Mouse (Mus musculus): ENCODE results near the gene Ak4. TPM values are rescaled to one million over a fixed set of nuclear protein-coding genes. Genes with fewer than 3 reads are reported as not detected.

Gene Ak4
- total and polyA plus RNA-seq, 2 experiments: 14.7 to 58.7 TPM

DNA sequence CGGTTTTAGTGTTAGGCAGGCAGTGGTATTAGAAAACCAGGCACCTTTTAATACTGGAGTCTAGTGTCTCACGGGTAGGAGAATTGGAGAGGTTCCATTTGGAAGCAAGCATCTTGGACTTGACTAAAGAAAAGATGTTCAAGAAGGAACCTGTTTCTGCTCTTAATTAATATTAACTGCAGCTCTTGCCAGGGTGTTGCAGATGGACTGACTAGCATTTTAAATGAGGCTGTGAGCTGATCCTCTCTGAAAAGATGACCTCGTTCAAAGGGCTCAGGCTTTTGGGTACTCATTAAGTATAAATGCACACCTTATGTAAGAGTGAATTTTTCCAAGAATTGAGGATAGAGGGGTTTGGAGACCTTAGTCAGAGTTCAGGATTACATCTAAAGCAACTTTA lies 5.4 kb downstream of the Ak4 start:
- DNase-seq (ENCODE audit: extremely low read depth, low read depth, low spot score): no peak
- peaks cover 14% of the 10 kb centered on the region; the same call in 1 of the 2 replicates for H3K79me2 ChIP-seq (ENCODE audit: control insufficient read depth, insufficient read depth, low read length)
- TF ChIP-seq POLR2A (IDR thresholded peaks at IDR 0.05; ENCODE audit: extremely low read depth, insufficient read depth, low read length) (no peak), CTCF (IDR thresholded peaks at IDR 0.05; ENCODE audit: low read depth, low read length) (no peak)
- no peak overlapping the region for H3K4me3 ChIP-seq (ENCODE audit: insufficient read depth, low read depth, low read length)
- no peak overlapping the region for H3K9ac ChIP-seq (ENCODE audit: low read depth, low read length)
- no peaks in the 10 kb centered on the region for H3K36me3 ChIP-seq (ENCODE audit: control insufficient read depth, insufficient read depth, low read length)
- H3K27ac ChIP-seq (replicated peaks; ENCODE audit: insufficient read depth, low read depth, low read length): no peak overlapping the region
- WGBS: 60% methylated on average over 3 of the region's 3 CpGs
- H3K27me3 ChIP-seq (ENCODE audit: control insufficient read depth, insufficient read depth, low read length): no peaks in the 10 kb centered on the region
- H3K4me1 ChIP-seq (ENCODE audit: control insufficient read depth, insufficient read depth, low read length): peaks cover 16% of the 10 kb centered on the region

DNA sequence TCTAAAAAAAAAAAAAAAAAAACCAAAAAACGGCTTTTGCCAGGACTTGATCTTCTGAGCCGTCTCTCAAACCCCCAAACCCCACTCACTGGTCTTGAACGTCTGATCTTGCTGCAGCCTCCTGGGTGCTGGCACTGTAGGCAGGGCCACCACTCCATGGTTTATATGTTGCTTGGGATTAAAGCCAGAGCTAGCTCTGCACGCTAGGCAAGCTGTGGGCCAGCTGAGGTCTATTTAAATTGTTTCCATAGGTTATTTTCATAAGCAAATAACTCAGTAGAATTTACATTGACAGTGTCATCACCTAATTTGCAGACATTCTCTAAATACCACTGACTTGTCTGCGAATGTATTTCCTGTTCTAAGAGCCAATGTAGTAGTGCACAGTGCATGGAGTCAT lies 6.0 kb downstream of the Ak4 start:
- peaks cover 10% of the 10 kb centered on the region; the same call in 1 of the 2 replicates for H3K79me2 ChIP-seq (ENCODE audit: control insufficient read depth, insufficient read depth, low read length)
- no peak overlapping the region for H3K9ac ChIP-seq (ENCODE audit: low read depth, low read length)
- no peak overlapping the region for H3K4me3 ChIP-seq (ENCODE audit: insufficient read depth, low read depth, low read length)
- DNase-seq (ENCODE audit: extremely low read depth, low read depth, low spot score): no peak
- TF ChIP-seq POLR2A (IDR thresholded peaks at IDR 0.05; ENCODE audit: extremely low read depth, insufficient read depth, low read length) (no peak), CTCF (IDR thresholded peaks at IDR 0.05; ENCODE audit: low read depth, low read length) (no peak)
- H3K4me1 ChIP-seq (ENCODE audit: control insufficient read depth, insufficient read depth, low read length): peaks cover 20% of the 10 kb centered on the region
- WGBS: 82% methylated on average over 5 of the region's 5 CpGs
- no peak overlapping the region for H3K27ac ChIP-seq (replicated peaks; ENCODE audit: insufficient read depth, low read depth, low read length)
- no peaks in the 10 kb centered on the region for H3K36me3 ChIP-seq (ENCODE audit: control insufficient read depth, insufficient read depth, low read length)
- no peaks in the 10 kb centered on the region for H3K27me3 ChIP-seq (ENCODE audit: control insufficient read depth, insufficient read depth, low read length)

DNA sequence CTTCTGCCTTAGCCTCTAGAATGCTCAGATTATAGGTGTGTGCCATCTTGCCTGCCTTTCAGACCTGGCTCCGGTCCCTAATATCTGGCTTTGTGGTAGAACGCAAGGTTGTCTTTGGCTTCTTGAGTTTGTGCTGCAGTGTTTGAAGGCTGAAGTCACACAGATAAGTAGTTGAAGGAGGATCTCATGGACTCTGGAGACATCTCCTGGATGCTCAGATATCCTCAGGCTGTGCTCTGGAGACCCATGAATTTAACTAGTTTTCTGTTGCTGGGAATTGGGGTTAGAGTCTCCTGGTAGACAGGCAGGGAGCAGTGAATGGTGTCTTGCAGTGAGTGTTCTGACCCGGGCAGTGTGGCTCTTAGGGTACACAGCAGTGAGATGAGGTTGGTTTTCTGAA lies 6.6 kb downstream of the Ak4 start:
- WGBS: 83% methylated on average over 3 of the region's 3 CpGs
- H3K79me2 ChIP-seq (ENCODE audit: control insufficient read depth, insufficient read depth, low read length): peaks cover 11% of the 10 kb centered on the region; the same call in 1 of the 2 replicates
- H3K27me3 ChIP-seq (ENCODE audit: control insufficient read depth, insufficient read depth, low read length): no peaks in the 10 kb centered on the region
- peaks cover 23% of the 10 kb centered on the region for H3K4me1 ChIP-seq (ENCODE audit: control insufficient read depth, insufficient read depth, low read length)
- no peak overlapping the region for H3K9ac ChIP-seq (ENCODE audit: low read depth, low read length)
- DNase-seq (ENCODE audit: extremely low read depth, low read depth, low spot score): no peak
- no peak for TF ChIP-seq POLR2A (IDR thresholded peaks at IDR 0.05; ENCODE audit: extremely low read depth, insufficient read depth, low read length)
- no peak overlapping the region for H3K27ac ChIP-seq (replicated peaks; ENCODE audit: insufficient read depth, low read depth, low read length)
- H3K4me3 ChIP-seq (ENCODE audit: insufficient read depth, low read depth, low read length): no peak overlapping the region
- no peaks in the 10 kb centered on the region; the same call in 1 of the 2 replicates for H3K36me3 ChIP-seq (ENCODE audit: control insufficient read depth, insufficient read depth, low read length)

DNA sequence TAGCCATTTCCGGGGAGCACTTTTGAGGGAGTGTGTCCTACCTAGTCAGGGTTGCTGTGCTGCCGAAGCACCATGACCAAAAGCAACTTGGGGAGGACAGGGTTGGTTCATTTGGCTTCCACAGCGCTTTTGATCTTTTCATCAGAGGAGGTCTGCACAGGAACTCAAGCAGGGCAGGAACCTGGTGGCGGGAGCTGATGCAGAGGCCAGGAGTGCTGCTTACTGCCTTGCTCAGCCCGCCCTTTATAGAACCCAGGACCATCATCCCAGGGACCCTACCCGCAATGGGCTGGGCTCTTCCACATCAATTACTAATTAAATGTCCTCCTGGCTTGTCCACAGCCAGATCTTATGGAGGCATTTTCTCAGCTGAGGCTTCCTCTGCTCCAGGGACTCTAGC lies 7.5 kb downstream of the Ak4 start:
- no peak overlapping the region for H3K4me3 ChIP-seq (ENCODE audit: insufficient read depth, low read depth, low read length)
- no peak overlapping the region for H3K27ac ChIP-seq (replicated peaks; ENCODE audit: insufficient read depth, low read depth, low read length)
- TF ChIP-seq POLR2A (IDR thresholded peaks at IDR 0.05; ENCODE audit: extremely low read depth, insufficient read depth, low read length) (no peak), CTCF (IDR thresholded peaks at IDR 0.05; ENCODE audit: low read depth, low read length) (no peak)
- H3K36me3 ChIP-seq (ENCODE audit: control insufficient read depth, insufficient read depth, low read length): peaks cover 1% of the 10 kb centered on the region; the same call in 1 of the 2 replicates
- DNase-seq (ENCODE audit: extremely low read depth, low read depth, low spot score): no peak
- peaks cover 19% of the 10 kb centered on the region for H3K4me1 ChIP-seq (ENCODE audit: control insufficient read depth, insufficient read depth, low read length)
- peaks cover 15% of the 10 kb centered on the region; the same call in 1 of the 2 replicates for H3K79me2 ChIP-seq (ENCODE audit: control insufficient read depth, insufficient read depth, low read length)
- H3K9ac ChIP-seq (ENCODE audit: low read depth, low read length): no peak overlapping the region
- H3K27me3 ChIP-seq (ENCODE audit: control insufficient read depth, insufficient read depth, low read length): no peaks in the 10 kb centered on the region
- 89% methylated on average over 6 of the region's 6 CpGs for WGBS

DNA sequence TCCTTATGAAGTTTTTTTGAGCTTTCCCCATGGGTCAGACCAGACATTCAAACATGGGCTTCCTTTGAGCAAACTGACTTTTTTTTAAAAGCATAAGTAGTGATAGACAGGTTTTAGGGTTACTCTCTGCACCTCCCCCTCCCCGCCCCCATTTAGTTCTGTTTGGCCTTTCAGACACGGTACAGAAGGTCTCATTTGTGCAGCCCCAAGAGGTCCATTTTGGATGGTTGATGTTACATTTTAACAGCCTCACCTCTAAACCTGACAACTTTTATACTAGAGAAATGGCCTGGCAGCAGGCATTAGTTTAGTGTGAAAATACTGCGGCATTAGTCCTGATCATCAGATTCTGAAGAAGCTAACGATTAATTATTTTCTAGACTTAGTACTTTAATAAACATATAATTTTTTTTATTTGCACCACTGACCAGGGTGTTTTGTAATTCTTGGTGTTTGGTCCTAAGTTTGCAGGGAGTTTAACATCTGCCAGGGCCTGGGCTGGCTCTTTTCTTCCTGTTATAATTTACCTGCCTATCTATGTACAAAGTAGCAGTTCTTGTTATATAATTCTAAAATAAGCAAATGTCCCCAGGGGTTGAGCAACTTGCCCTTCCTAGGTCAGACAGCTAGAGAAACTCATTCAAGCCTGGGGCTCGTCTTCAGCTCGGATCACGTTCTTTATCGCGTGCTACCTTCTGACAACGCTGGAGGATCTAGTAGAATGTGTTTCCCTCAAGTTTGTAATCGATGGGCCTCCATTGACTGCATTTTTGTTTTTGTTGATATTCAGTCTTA lies 9.0 kb downstream of the Ak4 start:
- H3K4me1 ChIP-seq (ENCODE audit: control insufficient read depth, insufficient read depth, low read length): peaks cover 18% of the 10 kb centered on the region
- H3K27me3 ChIP-seq (ENCODE audit: control insufficient read depth, insufficient read depth, low read length): no peaks in the 10 kb centered on the region
- H3K9ac ChIP-seq (ENCODE audit: low read depth, low read length): 0 out of 2 replicates have a peak overlapping the region, but pooled peaks have one; percentile 27
- peaks cover 3% of the 10 kb centered on the region; the same call in 1 of the 2 replicates for H3K36me3 ChIP-seq (ENCODE audit: control insufficient read depth, insufficient read depth, low read length)
- no peak overlapping the region for H3K4me3 ChIP-seq (ENCODE audit: insufficient read depth, low read depth, low read length)
- DNase-seq (ENCODE audit: extremely low read depth, low read depth, low spot score): peak; percentile 94
- peaks cover 18% of the 10 kb centered on the region; the same call in 1 of the 2 replicates for H3K79me2 ChIP-seq (ENCODE audit: control insufficient read depth, insufficient read depth, low read length)
- peak overlapping the region; percentile 92 for H3K27ac ChIP-seq (replicated peaks; ENCODE audit: insufficient read depth, low read depth, low read length)
- TF ChIP-seq POLR2A (IDR thresholded peaks at IDR 0.05; ENCODE audit: extremely low read depth, insufficient read depth, low read length) (no peak), CTCF (IDR thresholded peaks at IDR 0.05; ENCODE audit: low read depth, low read length) (no peak)
- WGBS: 35% methylated on average over 11 of the region's 11 CpGs

DNA sequence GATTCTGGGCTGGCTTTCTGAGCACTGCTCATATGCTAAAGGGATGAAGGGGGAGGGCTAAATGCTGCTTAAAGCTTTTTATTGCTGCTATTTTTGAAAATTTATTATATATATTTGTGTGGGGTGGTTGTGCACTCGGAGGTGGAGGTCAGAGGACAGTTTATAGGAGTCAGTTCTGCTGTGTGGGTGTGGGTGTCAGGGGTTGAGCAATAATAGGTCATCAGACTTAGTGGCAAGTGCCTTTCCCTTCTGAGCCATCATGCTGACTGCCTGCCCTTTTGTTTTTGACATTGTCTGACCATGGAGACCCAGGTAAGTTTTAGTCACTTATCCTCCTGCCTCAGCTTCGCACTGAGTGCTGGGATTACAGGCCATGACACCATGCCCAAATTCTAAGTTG lies 10.0 kb downstream of the Ak4 start:
- H3K27ac ChIP-seq (replicated peaks; ENCODE audit: insufficient read depth, low read depth, low read length): peak overlapping the region; percentile 92
- peaks cover 3% of the 10 kb centered on the region; the same call in 1 of the 2 replicates for H3K36me3 ChIP-seq (ENCODE audit: control insufficient read depth, insufficient read depth, low read length)
- DNase-seq (ENCODE audit: extremely low read depth, low read depth, low spot score): peak; percentile 91
- TF ChIP-seq POLR2A (IDR thresholded peaks at IDR 0.05; ENCODE audit: extremely low read depth, insufficient read depth, low read length): no peak
- no peak for TF ChIP-seq CTCF (IDR thresholded peaks at IDR 0.05; ENCODE audit: low read depth, low read length)
- H3K4me3 ChIP-seq (ENCODE audit: insufficient read depth, low read depth, low read length): no peak overlapping the region
- peaks cover 19% of the 10 kb centered on the region; the same call in 1 of the 2 replicates for H3K79me2 ChIP-seq (ENCODE audit: control insufficient read depth, insufficient read depth, low read length)
- H3K4me1 ChIP-seq (ENCODE audit: control insufficient read depth, insufficient read depth, low read length): peaks cover 18% of the 10 kb centered on the region
- WGBS: 31% methylated on average over 2 of the region's 2 CpGs
- H3K9ac ChIP-seq (ENCODE audit: low read depth, low read length): 0 out of 2 replicates have a peak overlapping the region, but pooled peaks have one; percentile 18
- no peaks in the 10 kb centered on the region for H3K27me3 ChIP-seq (ENCODE audit: control insufficient read depth, insufficient read depth, low read length)
